Mouse (Mus musculus) hindlimb bud, embryonic 11.5 days (tissue): ENCODE data around the gene P2ry6.

Source experiments
- DNase-seq: peaks from one replicate; pipeline ENCODE4 v3.0.0-alpha.2; 2012; ENCODE audit warnings: low read depth, low spot score; ENCODE audit errors: extremely low spot score

Gene P2ry6

GRCm38 (mm10) chr7:100944306-100944705, 30.1 kb downstream of the P2ry6 start:
- DNase-seq: no peak

- DNase-seq: no peak
Observed at GRCm38 (mm10) chr7:100942789-100943615, 31.4 kb downstream of the P2ry6 start.

- DNase-seq: no peak
Observed at GRCm38 (mm10) chr7:100941169-100941568, 33.3 kb downstream of the P2ry6 start.

- no peak for DNase-seq
Observed at GRCm38 (mm10) chr7:100938106-100938505, 36.3 kb downstream of the P2ry6 start.

- DNase-seq: no peak
Observed at GRCm38 (mm10) chr7:100937481-100937880, 37.0 kb downstream of the P2ry6 start.

- no peak for DNase-seq
Observed at GRCm38 (mm10) chr7:100933520-100933919, 40.9 kb downstream of the P2ry6 start.

- peak; percentile 85 for DNase-seq
Observed at GRCm38 (mm10) chr7:100932481-100933007, 41.9 kb downstream of the P2ry6 start.

GRCm38 (mm10) chr7:100931926-100932480, 42.4 kb downstream of the P2ry6 start, which contains the start of gene Arhgef17:
Gene Arhgef17, minus strand, starts transcription at chr7:100932107.
- DNase-seq: peak; percentile 63

GRCm38 (mm10) chr7:100931316-100931925, 43.0 kb downstream of the P2ry6 start:
- DNase-seq: no peak

GRCm38 (mm10) chr7:100930619-100931315, 43.7 kb downstream of the P2ry6 start:
- no peak for DNase-seq

- DNase-seq: no peak
Observed at GRCm38 (mm10) chr7:100929639-100930303, 44.7 kb downstream of the P2ry6 start.

GRCm38 (mm10) chr7:100928456-100928855, 46.0 kb downstream of the P2ry6 start:
- DNase-seq: no peak

GRCm38 (mm10) chr7:100927287-100928000, 47.0 kb downstream of the P2ry6 start:
- DNase-seq: no peak

GRCm38 (mm10) chr7:100926311-100926923, 48.0 kb downstream of the P2ry6 start:
- DNase-seq: no peak

- DNase-seq: no peak
Observed at GRCm38 (mm10) chr7:100924674-100925445, 49.6 kb downstream of the P2ry6 start.

GRCm38 (mm10) chr7:100924200-100924599, 50.2 kb downstream of the P2ry6 start:
- DNase-seq: no peak

- DNase-seq: no peak
Observed at GRCm38 (mm10) chr7:100922907-100923306, 51.5 kb downstream of the P2ry6 start.

- DNase-seq: no peak
Observed at GRCm38 (mm10) chr7:100921289-100921688, 53.2 kb downstream of the P2ry6 start.

- DNase-seq: no peak
Observed at GRCm38 (mm10) chr7:100919809-100920107, 54.7 kb downstream of the P2ry6 start.
